Mouse (Mus musculus): ENCODE measurements around the gene Ttc30a1. TPM values are rescaled to one million over a fixed set of nuclear protein-coding genes. Genes with fewer than 3 reads are reported as not detected.

Gene Ttc30a1
- polyA plus RNA-seq, 1 experiment, result 1.4 TPM

GRCm38 (mm10) chr2:75974131-75974530, 7.6 kb downstream of the Ttc30a1 start:
- no peak for TF ChIP-seq POLR2A (IDR thresholded peaks at IDR 0.05; ENCODE audit: low read depth, low read length)
- TF ChIP-seq CTCF (IDR thresholded peaks at IDR 0.05; ENCODE audit: extremely low read depth, insufficient read depth, insufficient read length, insufficient replicate concordance), result no peak
- H3K27ac ChIP-seq (ENCODE audit: insufficient read depth, low read length), result no peak overlapping the region
- H3K4me1 ChIP-seq (ENCODE audit: control insufficient read depth, insufficient read depth, insufficient read length), result no peaks in the 10 kb centered on the region
- no peaks in the 10 kb centered on the region for H3K27me3 ChIP-seq (ENCODE audit: control insufficient read depth, insufficient read depth, low read length)
- 90% methylated on average over 9 of the region's 9 CpGs for WGBS
- H3K4me3 ChIP-seq (ENCODE audit: extremely low read depth, insufficient read depth, insufficient read length), result no peak overlapping the region
- DNase-seq (ENCODE audit: low read depth in 1 of 2, low spot score in 2 of 2), result no peak
- H3K36me3 ChIP-seq (ENCODE audit: control insufficient read depth, insufficient read depth, low read length), result no peaks in the 10 kb centered on the region

GRCm38 (mm10) chr2:75964972-75965371, 16.8 kb downstream of the Ttc30a1 start:
- peak; percentile 39 to 46 for DNase-seq (ENCODE audit: low read depth in 1 of 2, low spot score in 2 of 2)
- Histone ChIP-seq H3K27ac (ENCODE audit: insufficient read depth, low read length) (no peak overlapping the region), H3K27me3 (ENCODE audit: control insufficient read depth, insufficient read depth, low read length) (no peaks in the 10 kb centered on the region; the same call in 1 of the 2 replicates), H3K4me3 (ENCODE audit: extremely low read depth, insufficient read depth, insufficient read length) (no peak overlapping the region), H3K36me3 (ENCODE audit: control insufficient read depth, insufficient read depth, low read length) (no peaks in the 10 kb centered on the region), H3K4me1 (ENCODE audit: control insufficient read depth, insufficient read depth, insufficient read length) (peaks cover 4% of the 10 kb centered on the region; the same call in 1 of the 2 replicates)
- TF ChIP-seq CTCF (IDR thresholded peaks at IDR 0.05; ENCODE audit: extremely low read depth, insufficient read depth, insufficient read length, insufficient replicate concordance) (peak; percentile 35; the same call in 1 of the 2 replicates), POLR2A (IDR thresholded peaks at IDR 0.05; ENCODE audit: low read depth, low read length) (no peak)
- 19% methylated on average over 5 of the region's 5 CpGs for WGBS

DNA sequence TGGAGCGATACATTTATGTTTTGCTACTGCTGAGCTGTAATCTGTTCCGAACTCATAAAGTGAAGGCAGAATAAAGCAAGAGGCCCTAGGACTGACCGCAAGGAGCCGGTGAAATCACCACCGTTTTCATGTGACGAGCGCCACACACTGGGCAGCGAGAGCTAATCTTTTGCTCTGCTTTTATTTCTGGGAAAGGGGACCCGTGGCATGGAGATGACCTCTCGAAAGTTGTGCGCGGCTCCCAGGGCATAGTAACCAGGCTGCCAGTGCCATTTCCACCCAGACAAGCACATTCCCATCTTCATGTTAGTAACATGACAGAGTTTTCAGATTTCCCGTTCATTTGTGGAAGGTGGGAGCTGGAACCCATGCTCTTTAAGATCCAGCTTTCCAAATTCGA, 17.3 kb downstream of the Ttc30a1 start:
- Histone ChIP-seq H3K27ac (ENCODE audit: insufficient read depth, low read length) (no peak overlapping the region), H3K4me1 (ENCODE audit: control insufficient read depth, insufficient read depth, insufficient read length) (peaks cover 4% of the 10 kb centered on the region; the same call in 1 of the 2 replicates)
- peak in 1 of 2 experiments; percentile 33 for DNase-seq (ENCODE audit: low read depth in 1 of 2, low spot score in 2 of 2)

DNA sequence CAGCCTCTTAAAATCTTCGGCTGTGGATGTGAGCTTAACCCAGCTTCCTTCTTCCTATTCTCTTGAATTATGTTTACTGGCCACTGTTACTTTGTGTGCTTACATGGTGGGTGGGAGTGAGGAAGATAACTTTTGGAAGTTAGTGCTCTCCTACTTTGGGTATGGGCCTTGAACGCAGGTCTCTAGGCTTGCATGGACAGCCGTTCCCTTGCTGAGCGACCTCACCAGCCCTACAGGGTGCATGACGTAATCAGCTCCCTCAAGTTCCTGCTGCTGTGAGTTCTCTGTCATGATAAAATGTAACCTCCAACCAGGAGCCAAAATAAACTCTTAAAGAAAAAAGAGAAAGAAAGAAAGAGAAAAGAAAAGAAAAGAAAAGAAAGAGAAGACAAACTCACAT, 17.7 kb downstream of the Ttc30a1 start:
- 74% methylated on average over 5 of the region's 5 CpGs for WGBS
- TF ChIP-seq CTCF (IDR thresholded peaks at IDR 0.05; ENCODE audit: extremely low read depth, insufficient read depth, insufficient read length, insufficient replicate concordance) (no peak), POLR2A (IDR thresholded peaks at IDR 0.05; ENCODE audit: low read depth, low read length) (no peak)

More for the DNA sequence above, 17.3 kb downstream of the Ttc30a1 start:
- no peaks in the 10 kb centered on the region; the same call in 1 of the 2 replicates for H3K27me3 ChIP-seq (ENCODE audit: control insufficient read depth, insufficient read depth, low read length)
- H3K36me3 ChIP-seq (ENCODE audit: control insufficient read depth, insufficient read depth, low read length), result no peaks in the 10 kb centered on the region
- no peak overlapping the region for H3K4me3 ChIP-seq (ENCODE audit: extremely low read depth, insufficient read depth, insufficient read length)
- 10% methylated on average over 14 of the region's 14 CpGs for WGBS
- no peak for TF ChIP-seq POLR2A (IDR thresholded peaks at IDR 0.05; ENCODE audit: low read depth, low read length)
- 0 out of 2 replicates have a peak, but pooled peaks have one; percentile 34 for TF ChIP-seq CTCF (IDR thresholded peaks at IDR 0.05; ENCODE audit: extremely low read depth, insufficient read depth, insufficient read length, insufficient replicate concordance)

GRCm38 (mm10) chr2:75963211-75963840, 18.4 kb downstream of the Ttc30a1 start:
- Histone ChIP-seq H3K4me1 (ENCODE audit: control insufficient read depth, insufficient read depth, insufficient read length) (peaks cover 4% of the 10 kb centered on the region; the same call in 1 of the 2 replicates), H3K27ac (ENCODE audit: insufficient read depth, low read length) (no peak overlapping the region), H3K36me3 (ENCODE audit: control insufficient read depth, insufficient read depth, low read length) (no peaks in the 10 kb centered on the region), H3K4me3 (ENCODE audit: extremely low read depth, insufficient read depth, insufficient read length) (no peak overlapping the region), H3K27me3 (ENCODE audit: control insufficient read depth, insufficient read depth, low read length) (no peaks in the 10 kb centered on the region; the same call in 1 of the 2 replicates)
- TF ChIP-seq POLR2A (IDR thresholded peaks at IDR 0.05; ENCODE audit: low read depth, low read length) (no peak), CTCF (IDR thresholded peaks at IDR 0.05; ENCODE audit: extremely low read depth, insufficient read depth, insufficient read length, insufficient replicate concordance) (no peak)
- no peak for DNase-seq (ENCODE audit: low read depth in 1 of 2, low spot score in 2 of 2)
- WGBS, result 89% methylated on average over 10 of the region's 10 CpGs

More for the DNA sequence above, 17.7 kb downstream of the Ttc30a1 start:
- Histone ChIP-seq H3K4me1 (ENCODE audit: control insufficient read depth, insufficient read depth, insufficient read length) (peaks cover 4% of the 10 kb centered on the region; the same call in 1 of the 2 replicates), H3K27ac (ENCODE audit: insufficient read depth, low read length) (no peak overlapping the region), H3K36me3 (ENCODE audit: control insufficient read depth, insufficient read depth, low read length) (no peaks in the 10 kb centered on the region), H3K27me3 (ENCODE audit: control insufficient read depth, insufficient read depth, low read length) (no peaks in the 10 kb centered on the region; the same call in 1 of the 2 replicates), H3K4me3 (ENCODE audit: extremely low read depth, insufficient read depth, insufficient read length) (no peak overlapping the region)
- DNase-seq (ENCODE audit: low read depth in 1 of 2, low spot score in 2 of 2), result no peak

DNA sequence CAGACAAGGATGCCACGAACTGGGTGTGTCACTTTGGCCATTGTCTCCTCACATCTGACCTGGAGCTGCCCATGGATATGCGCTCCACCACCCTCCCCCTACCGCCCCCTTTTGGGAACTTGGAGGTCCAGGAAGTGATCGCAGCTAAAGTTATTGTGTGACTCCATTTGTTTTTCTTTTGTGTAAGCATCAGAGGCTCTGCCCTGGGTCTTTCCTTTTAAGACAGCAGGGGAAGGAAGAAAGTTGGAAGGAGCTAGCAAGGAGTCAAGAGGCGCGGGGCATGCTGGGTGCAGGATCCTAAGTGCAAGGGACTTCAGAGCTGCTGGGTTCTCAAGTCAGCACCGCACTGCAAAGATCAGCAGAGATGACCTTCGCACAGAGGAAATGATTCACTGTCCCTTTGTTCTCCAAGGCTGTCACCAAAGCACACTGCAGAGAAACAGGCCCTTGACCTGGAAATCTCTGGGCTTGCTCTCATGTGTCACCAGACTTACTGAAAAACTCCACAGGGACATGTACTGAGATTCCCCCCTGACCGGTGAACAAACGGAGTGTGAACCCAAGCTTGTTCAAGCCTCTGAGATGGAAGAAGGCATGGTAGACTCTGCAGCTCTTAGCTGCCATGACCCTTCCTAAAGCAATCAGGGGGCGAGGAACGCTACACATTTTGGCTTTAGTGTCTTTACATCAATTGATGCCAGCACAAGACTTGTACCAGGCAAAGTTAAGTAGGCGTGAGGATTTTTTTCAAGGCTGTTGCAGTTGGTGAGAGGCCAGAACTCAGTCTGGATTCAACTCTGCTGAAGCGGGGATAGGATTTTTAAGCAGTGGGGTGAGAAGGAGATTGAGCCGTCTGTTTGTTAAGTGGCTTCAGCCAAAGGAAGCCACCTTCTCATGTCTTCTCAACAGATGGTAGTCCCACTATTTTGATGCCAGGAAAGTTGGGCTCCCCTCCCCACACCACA, 21.1 kb downstream of the Ttc30a1 start:
- Histone ChIP-seq H3K36me3 (ENCODE audit: control insufficient read depth, insufficient read depth, low read length) (no peaks in the 10 kb centered on the region), H3K4me3 (ENCODE audit: extremely low read depth, insufficient read depth, insufficient read length) (no peak overlapping the region), H3K27ac (ENCODE audit: insufficient read depth, low read length) (peak overlapping the region; percentile 53; the same call in 1 of the 2 replicates), H3K4me1 (ENCODE audit: control insufficient read depth, insufficient read depth, insufficient read length) (peaks cover 4% of the 10 kb centered on the region; the same call in 1 of the 2 replicates), H3K27me3 (ENCODE audit: control insufficient read depth, insufficient read depth, low read length) (no peaks in the 10 kb centered on the region)
- no peak for TF ChIP-seq CTCF (IDR thresholded peaks at IDR 0.05; ENCODE audit: extremely low read depth, insufficient read depth, insufficient read length, insufficient replicate concordance)
- TF ChIP-seq POLR2A (IDR thresholded peaks at IDR 0.05; ENCODE audit: low read depth, low read length), result no peak
- DNase-seq (ENCODE audit: low read depth in 1 of 2, low spot score in 2 of 2), result no peak
- WGBS, result 87% methylated on average over 15 of the region's 15 CpGs
